Mouse (Mus musculus): ENCODE measurements around the gene Il17rc. TPM values are rescaled to one million over a fixed set of nuclear protein-coding genes. Genes with fewer than 3 reads are reported as not detected.

Gene Il17rc
- polyA plus RNA-seq, 1 experiment from 2014 or later, result 2.7 TPM

DNA sequence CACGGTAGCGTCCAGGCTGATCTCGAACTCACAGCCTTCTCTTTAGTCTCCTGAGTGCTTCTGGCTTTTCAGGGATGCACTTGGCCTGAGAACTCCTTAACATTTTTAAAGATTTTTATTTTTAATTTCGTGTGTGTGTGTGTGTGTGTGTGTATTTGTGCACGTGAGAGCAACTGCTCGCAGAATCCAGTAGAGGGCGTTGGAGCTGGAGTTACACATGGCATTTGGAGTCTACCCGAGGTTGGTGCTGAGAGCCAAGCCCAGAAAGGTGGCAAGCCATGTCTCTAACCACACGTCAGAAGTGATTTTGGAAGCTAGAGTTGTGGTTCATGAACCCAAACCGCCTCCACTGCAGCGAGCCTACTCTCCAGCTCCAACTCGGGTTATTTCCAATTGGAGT, 28.1 kb upstream of the Il17rc start:
- ATAC-seq, result no peak
- H3K4me1 ChIP-seq (ENCODE audit: control insufficient read depth, insufficient read depth, low read length), result peaks cover 11% of the 10 kb centered on the region
- peak overlapping the region; percentile 76 for H3K4me2 ChIP-seq (ENCODE audit: low read length)
- peaks cover 10% of the 10 kb centered on the region for H3K36me3 ChIP-seq (ENCODE audit: control insufficient read depth, insufficient read depth, low read length)
- no peak overlapping the region; the same call in 1 of the 2 replicates for H3K27ac ChIP-seq (ENCODE audit: low read length)
- H3K27me3 ChIP-seq (ENCODE audit: control insufficient read depth, insufficient read depth, low read depth, low read length), result no peaks in the 10 kb centered on the region
- H3K4me3 ChIP-seq (ENCODE audit: low read depth, low read length), result peak overlapping the region; percentile 71
- 46% methylated on average over 12 of the region's 12 CpGs for WGBS
- peak overlapping the region; percentile 92 for H3K9ac ChIP-seq (ENCODE audit: low read depth, low read length)
- H3K9me3 ChIP-seq (replicated peaks; ENCODE audit: control insufficient read depth, low read length, poor library complexity, severe bottlenecking), result no peaks in the 10 kb centered on the region

DNA sequence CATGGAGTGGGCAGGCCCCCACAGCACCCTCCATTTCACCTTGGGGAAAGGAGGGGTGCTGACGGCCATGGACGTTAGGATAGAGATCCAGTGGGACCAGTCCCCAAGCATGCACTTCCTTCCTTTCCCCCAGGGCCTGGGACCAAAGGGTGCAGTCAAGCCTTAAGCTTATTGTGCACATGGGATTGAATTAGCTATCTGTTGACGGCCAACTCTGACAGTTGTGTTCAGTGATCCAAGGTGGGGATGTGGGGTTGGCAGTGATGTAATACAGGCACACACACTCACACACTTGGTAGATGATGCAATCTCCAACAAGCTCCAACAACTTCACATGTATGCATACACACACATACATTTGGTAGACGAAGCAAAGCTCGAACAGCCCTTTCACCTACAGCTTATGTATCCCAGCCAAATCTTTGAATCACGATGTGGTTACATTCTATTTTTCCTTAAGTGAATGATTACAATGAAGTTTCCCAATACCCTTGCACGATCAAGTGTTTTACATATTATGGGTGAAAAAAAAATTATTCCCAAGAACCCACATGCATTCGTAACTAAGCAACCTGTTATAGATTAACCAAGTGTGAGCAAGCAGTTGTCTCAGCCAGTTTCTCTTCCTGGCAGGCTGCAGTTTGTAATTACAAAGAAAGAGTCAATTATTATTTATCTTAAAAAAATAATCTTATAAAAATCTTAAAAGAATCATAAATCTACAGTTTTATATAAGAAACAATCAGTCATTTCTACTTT, 26.8 kb upstream of the Il17rc start:
- no peak overlapping the region for H3K4me2 ChIP-seq (ENCODE audit: low read length)
- H3K27me3 ChIP-seq (ENCODE audit: control insufficient read depth, insufficient read depth, low read depth, low read length), result no peaks in the 10 kb centered on the region
- no peak overlapping the region for H3K4me3 ChIP-seq (ENCODE audit: low read depth, low read length)
- no peaks in the 10 kb centered on the region for H3K9me3 ChIP-seq (replicated peaks; ENCODE audit: control insufficient read depth, low read length, poor library complexity, severe bottlenecking)
- H3K4me1 ChIP-seq (ENCODE audit: control insufficient read depth, insufficient read depth, low read length), result peaks cover 11% of the 10 kb centered on the region
- H3K27ac ChIP-seq (ENCODE audit: low read length), result no peak overlapping the region
- H3K36me3 ChIP-seq (ENCODE audit: control insufficient read depth, insufficient read depth, low read length), result peaks cover 16% of the 10 kb centered on the region
- H3K9ac ChIP-seq (ENCODE audit: low read depth, low read length), result no peak overlapping the region
- 91% methylated on average over 7 of the region's 8 CpGs for WGBS
- no peak for ATAC-seq

DNA sequence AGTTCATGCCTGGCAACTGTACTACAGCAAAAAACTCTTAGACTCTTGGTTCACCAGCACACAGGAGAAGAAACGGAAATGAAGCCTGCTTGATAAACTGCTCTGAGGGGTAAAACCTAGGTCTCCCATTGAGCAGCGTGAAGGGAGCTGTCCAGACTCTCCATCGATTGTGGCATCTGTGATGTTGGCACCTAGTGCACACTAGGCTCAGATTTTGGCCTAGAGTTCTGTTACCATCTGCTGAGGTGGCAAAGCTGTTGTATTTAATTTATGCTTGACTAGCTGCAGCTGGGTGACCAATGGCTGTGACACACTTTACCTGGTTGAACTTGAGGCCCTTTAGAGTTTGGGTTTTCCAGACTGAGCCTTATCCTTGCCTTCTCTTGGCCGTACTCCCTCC, 23.6 kb upstream of the Il17rc start:
- peaks cover 16% of the 10 kb centered on the region for H3K36me3 ChIP-seq (ENCODE audit: control insufficient read depth, insufficient read depth, low read length)
- no peak overlapping the region for H3K4me3 ChIP-seq (ENCODE audit: low read depth, low read length)
- no peak overlapping the region for H3K9ac ChIP-seq (ENCODE audit: low read depth, low read length)
- H3K27ac ChIP-seq (ENCODE audit: low read length), result no peak overlapping the region
- no peaks in the 10 kb centered on the region for H3K9me3 ChIP-seq (replicated peaks; ENCODE audit: control insufficient read depth, low read length, poor library complexity, severe bottlenecking)
- no peaks in the 10 kb centered on the region for H3K27me3 ChIP-seq (ENCODE audit: control insufficient read depth, insufficient read depth, low read depth, low read length)
- 94% methylated on average over 4 of the region's 4 CpGs for WGBS
- no peak overlapping the region for H3K4me2 ChIP-seq (ENCODE audit: low read length)
- ATAC-seq, result no peak
- peaks cover 8% of the 10 kb centered on the region for H3K4me1 ChIP-seq (ENCODE audit: control insufficient read depth, insufficient read depth, low read length)

DNA sequence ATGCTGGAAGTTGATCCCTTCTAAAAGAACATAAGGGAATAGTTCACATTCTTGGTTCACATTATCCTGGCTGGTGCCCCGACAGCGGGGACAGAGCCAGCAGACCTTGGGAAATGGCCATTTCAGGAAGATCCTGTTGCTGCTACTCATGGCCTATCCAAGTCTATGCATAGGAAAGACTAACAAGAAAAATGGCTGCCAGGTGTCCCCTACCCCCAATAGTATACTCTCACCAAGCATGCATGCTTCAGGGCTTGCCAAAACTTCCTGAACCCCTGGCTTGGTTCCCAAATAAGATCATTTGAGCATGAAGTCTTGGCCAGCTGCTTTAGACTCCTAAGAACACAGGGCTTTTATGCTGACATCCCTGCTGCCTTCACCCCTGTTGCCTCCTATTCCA, 19.4 kb upstream of the Il17rc start:
- ATAC-seq, result no peak
- H3K9ac ChIP-seq (ENCODE audit: low read depth, low read length), result no peak overlapping the region
- no peaks in the 10 kb centered on the region for H3K9me3 ChIP-seq (replicated peaks; ENCODE audit: control insufficient read depth, low read length, poor library complexity, severe bottlenecking)
- 76% methylated on average over 2 of the region's 2 CpGs for WGBS
- no peaks in the 10 kb centered on the region for H3K4me1 ChIP-seq (ENCODE audit: control insufficient read depth, insufficient read depth, low read length)
- H3K27me3 ChIP-seq (ENCODE audit: control insufficient read depth, insufficient read depth, low read depth, low read length), result no peaks in the 10 kb centered on the region
- H3K4me2 ChIP-seq (ENCODE audit: low read length), result no peak overlapping the region
- H3K36me3 ChIP-seq (ENCODE audit: control insufficient read depth, insufficient read depth, low read length), result peaks cover 16% of the 10 kb centered on the region
- no peak overlapping the region for H3K4me3 ChIP-seq (ENCODE audit: low read depth, low read length)
- no peak overlapping the region for H3K27ac ChIP-seq (ENCODE audit: low read length)

DNA sequence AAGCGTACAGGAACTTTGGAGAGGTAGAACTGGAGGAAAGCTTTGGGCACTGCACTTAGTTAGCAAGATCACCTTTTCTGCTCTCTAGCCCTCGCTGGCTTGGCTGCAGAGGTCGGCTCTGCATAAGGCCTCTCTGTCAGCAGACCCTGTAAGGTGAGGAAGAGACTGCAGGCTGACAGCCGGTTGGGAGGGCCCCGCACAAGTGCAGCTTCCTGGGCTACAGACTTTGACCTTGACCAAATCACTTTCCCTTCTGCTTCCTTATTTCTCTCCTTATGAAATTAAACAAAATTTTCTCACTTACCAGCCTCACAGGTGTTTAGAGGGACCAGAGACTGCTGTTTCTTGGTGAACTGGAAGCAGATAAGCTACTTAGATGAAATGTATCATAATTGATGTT, 16.2 kb upstream of the Il17rc start:
- no peak overlapping the region for H3K4me2 ChIP-seq (ENCODE audit: low read length)
- no peak for ATAC-seq
- no peaks in the 10 kb centered on the region for H3K36me3 ChIP-seq (ENCODE audit: control insufficient read depth, insufficient read depth, low read length)
- H3K4me1 ChIP-seq (ENCODE audit: control insufficient read depth, insufficient read depth, low read length), result no peaks in the 10 kb centered on the region
- 74% methylated on average over 5 of the region's 5 CpGs for WGBS
- H3K9ac ChIP-seq (ENCODE audit: low read depth, low read length), result no peak overlapping the region
- H3K27me3 ChIP-seq (ENCODE audit: control insufficient read depth, insufficient read depth, low read depth, low read length), result no peaks in the 10 kb centered on the region; the same call in 1 of the 2 replicates
- no peak overlapping the region for H3K4me3 ChIP-seq (ENCODE audit: low read depth, low read length)
- H3K27ac ChIP-seq (ENCODE audit: low read length), result no peak overlapping the region
- H3K9me3 ChIP-seq (replicated peaks; ENCODE audit: control insufficient read depth, low read length, poor library complexity, severe bottlenecking), result no peaks in the 10 kb centered on the region

DNA sequence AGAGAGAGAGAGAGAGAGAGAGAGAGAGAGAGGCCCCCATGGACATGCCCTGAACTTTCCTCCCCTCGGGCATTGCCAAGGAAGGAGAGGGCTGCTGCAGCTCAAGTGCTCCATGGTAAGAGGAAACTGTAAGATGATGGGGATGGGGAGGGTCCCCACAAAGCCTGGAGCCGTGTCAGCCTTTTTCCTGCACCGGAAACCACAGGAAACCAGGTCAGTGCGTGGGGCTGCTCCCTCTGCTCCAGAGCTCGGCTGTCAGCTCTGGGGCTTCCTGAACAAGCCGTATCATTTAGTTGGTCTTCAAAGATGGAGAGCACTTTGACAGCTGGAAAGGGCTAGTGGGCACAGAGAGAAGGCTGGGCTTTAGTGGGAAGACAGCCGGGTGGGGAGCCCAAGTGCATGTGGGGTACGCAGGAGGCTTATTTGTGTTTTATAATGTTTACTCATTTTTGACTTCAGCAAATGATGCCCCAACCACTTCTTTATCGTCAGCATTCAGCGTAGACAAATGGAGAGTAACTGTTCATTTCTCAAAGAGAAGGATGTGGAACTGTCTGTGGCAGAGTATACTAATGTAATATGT, 13.2 kb upstream of the Il17rc start, which contains the start of gene Il17re:
Il17re (plus strand) TSS at position 533 of the 583 bp plus-strand sequence.
- WGBS, result 79% methylated on average over 10 of the region's 10 CpGs
- no peaks in the 10 kb centered on the region for H3K9me3 ChIP-seq (replicated peaks; ENCODE audit: control insufficient read depth, low read length, poor library complexity, severe bottlenecking)
- no peak within 1 kb of the TSS for H3K9ac ChIP-seq (ENCODE audit: low read depth, low read length)
- H3K4me2 ChIP-seq (ENCODE audit: low read length), result no peak within 1 kb of the TSS
- H3K4me1 ChIP-seq (ENCODE audit: control insufficient read depth, insufficient read depth, low read length), result no peaks in the 10 kb centered on the region
- no peaks in the 10 kb centered on the region; the same call in 1 of the 2 replicates for H3K27me3 ChIP-seq (ENCODE audit: control insufficient read depth, insufficient read depth, low read depth, low read length)
- H3K36me3 ChIP-seq (ENCODE audit: control insufficient read depth, insufficient read depth, low read length), result no peaks in the 10 kb centered on the region
- no peak within 1 kb of the TSS for H3K27ac ChIP-seq (ENCODE audit: low read length)
- H3K4me3 ChIP-seq (ENCODE audit: low read depth, low read length), result no peak within 1 kb of the TSS
- ATAC-seq, result no peak

DNA sequence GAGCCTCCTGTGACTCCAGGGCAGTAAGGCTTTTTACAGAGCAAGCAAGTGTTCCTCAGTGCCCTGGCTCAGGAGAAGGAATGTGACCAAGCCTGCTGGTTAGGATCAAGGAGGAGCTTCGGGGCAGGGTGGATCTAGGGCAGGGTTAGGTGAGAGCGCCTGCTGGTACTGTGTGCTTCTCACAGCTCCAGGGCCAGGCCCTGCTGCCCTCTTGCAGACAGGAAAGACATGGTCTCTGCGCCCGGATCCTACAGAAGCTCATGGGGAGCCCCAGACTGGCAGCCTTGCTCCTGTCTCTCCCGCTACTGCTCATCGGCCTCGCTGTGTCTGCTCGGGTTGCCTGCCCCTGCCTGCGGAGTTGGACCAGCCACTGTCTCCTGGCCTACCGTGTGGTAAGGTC, 12.6 kb upstream of the Il17rc start:
- Histone ChIP-seq H3K4me2 (ENCODE audit: low read length) (no peak overlapping the region), H3K4me1 (ENCODE audit: control insufficient read depth, insufficient read depth, low read length) (no peaks in the 10 kb centered on the region), H3K36me3 (ENCODE audit: control insufficient read depth, insufficient read depth, low read length) (no peaks in the 10 kb centered on the region), H3K9ac (ENCODE audit: low read depth, low read length) (no peak overlapping the region), H3K27ac (ENCODE audit: low read length) (no peak overlapping the region), H3K4me3 (ENCODE audit: low read depth, low read length) (no peak overlapping the region), H3K27me3 (ENCODE audit: control insufficient read depth, insufficient read depth, low read depth, low read length) (no peaks in the 10 kb centered on the region; the same call in 1 of the 2 replicates), H3K9me3 (replicated peaks; ENCODE audit: control insufficient read depth, low read length, poor library complexity, severe bottlenecking) (no peaks in the 10 kb centered on the region)
- ATAC-seq, result no peak
- 81% methylated on average over 10 of the region's 10 CpGs for WGBS

DNA sequence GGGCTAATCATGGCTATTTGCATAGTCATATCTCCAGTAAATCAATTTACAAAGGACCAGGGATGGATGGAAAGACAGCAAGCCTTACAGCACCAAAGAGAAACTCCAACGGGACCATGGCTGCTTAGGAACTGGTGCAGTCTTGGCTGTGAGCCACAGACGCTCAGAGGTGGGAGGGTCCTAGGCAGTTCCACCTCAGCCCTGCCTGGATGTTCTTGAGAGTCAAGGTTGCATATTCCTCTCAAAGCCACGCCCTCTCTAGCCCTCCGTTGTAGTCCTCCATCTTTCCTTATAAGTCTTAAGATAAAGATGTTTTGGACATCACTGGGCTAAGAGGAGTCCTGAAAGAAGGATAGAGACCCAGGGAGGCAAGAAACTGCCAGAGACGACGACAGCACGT, 7.2 kb upstream of the Il17rc start:
- no peak for ATAC-seq
- no peaks in the 10 kb centered on the region for H3K9me3 ChIP-seq (replicated peaks; ENCODE audit: control insufficient read depth, low read length, poor library complexity, severe bottlenecking)
- 68% methylated on average over 7 of the region's 7 CpGs for WGBS
- H3K36me3 ChIP-seq (ENCODE audit: control insufficient read depth, insufficient read depth, low read length), result no peaks in the 10 kb centered on the region
- no peaks in the 10 kb centered on the region; the same call in 1 of the 2 replicates for H3K27me3 ChIP-seq (ENCODE audit: control insufficient read depth, insufficient read depth, low read depth, low read length)
- no peak overlapping the region for H3K4me3 ChIP-seq (ENCODE audit: low read depth, low read length)
- no peak overlapping the region for H3K27ac ChIP-seq (ENCODE audit: low read length)
- H3K4me2 ChIP-seq (ENCODE audit: low read length), result no peak overlapping the region
- H3K4me1 ChIP-seq (ENCODE audit: control insufficient read depth, insufficient read depth, low read length), result no peaks in the 10 kb centered on the region
- no peak overlapping the region for H3K9ac ChIP-seq (ENCODE audit: low read depth, low read length)

DNA sequence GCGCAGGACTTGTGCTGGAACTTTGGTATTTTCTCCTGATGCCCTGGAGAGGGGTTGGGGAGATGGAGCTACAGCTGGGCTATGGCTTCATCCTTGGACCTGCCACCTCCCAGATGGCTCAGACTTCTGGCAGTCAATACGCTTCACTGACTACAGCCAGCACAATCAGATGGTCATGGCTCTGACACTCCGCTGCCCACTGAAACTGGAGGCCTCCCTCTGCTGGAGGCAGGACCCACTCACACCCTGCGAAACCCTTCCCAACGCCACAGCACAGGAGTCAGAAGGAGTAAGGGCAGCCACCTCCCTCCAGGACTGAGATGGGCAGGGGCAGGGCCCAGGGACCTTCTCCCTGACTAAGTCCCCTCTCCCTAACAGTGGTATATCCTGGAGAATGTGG, 5.6 kb upstream of the Il17rc start:
- Histone ChIP-seq H3K4me2 (ENCODE audit: low read length) (no peak overlapping the region), H3K36me3 (ENCODE audit: control insufficient read depth, insufficient read depth, low read length) (no peaks in the 10 kb centered on the region), H3K9ac (ENCODE audit: low read depth, low read length) (no peak overlapping the region), H3K27me3 (ENCODE audit: control insufficient read depth, insufficient read depth, low read depth, low read length) (peaks cover 9% of the 10 kb centered on the region), H3K9me3 (replicated peaks; ENCODE audit: control insufficient read depth, low read length, poor library complexity, severe bottlenecking) (no peaks in the 10 kb centered on the region), H3K27ac (ENCODE audit: low read length) (no peak overlapping the region), H3K4me3 (ENCODE audit: low read depth, low read length) (no peak overlapping the region), H3K4me1 (ENCODE audit: control insufficient read depth, insufficient read depth, low read length) (peaks cover 7% of the 10 kb centered on the region; the same call in 1 of the 2 replicates)
- no peak for ATAC-seq
- 67% methylated on average over 5 of the region's 5 CpGs for WGBS

All from midbrain, embryonic 16.5 days (tissue).